Mouse (Mus musculus) forebrain, embryonic 11.5 days (tissue): ENCODE results near the gene Dnhd1. TPM values are rescaled to one million over a fixed set of nuclear protein-coding genes. Genes with fewer than 3 reads are reported as not detected.

ENCODE experiments used
- ATAC-seq: fragments of 200-750 bp; cut with Nextera tagmentation; replicated peaks from 2 replicates; pipeline ENCODE4 v1.8.0; 2017; ENCODE audit warnings: moderate TSS enrichment; ENCODE audit not compliant: low FRiP score
- DNase-seq: peaks from one replicate; pipeline ENCODE4 v3.0.0-alpha.2; 2017; ENCODE audit warnings: low spot score
- H3K27ac ChIP-seq: fragments of 300-500 bp; sonication (generic); 2 replicates; pipeline ENCODE4 v1.5.1; 2014; ENCODE audit warnings: low read depth, low read length
- H3K27me3 ChIP-seq: fragments of 300-500 bp; sonication (generic); 2 replicates; pipeline ENCODE4 v1.6.1; 2014; ENCODE audit warnings: mild to moderate bottlenecking, low read length, mixed read lengths; ENCODE audit not compliant: control insufficient read depth, insufficient read depth
- H3K36me3 ChIP-seq: fragments of 300-500 bp; sonication (generic); 2 replicates; pipeline ENCODE4 v1.6.1; 2014; ENCODE audit warnings: mild to moderate bottlenecking, low read length, moderate library complexity, mixed read lengths; ENCODE audit not compliant: control insufficient read depth, insufficient read depth
- H3K4me1 ChIP-seq: fragments of 300-500 bp; sonication (generic); replicated peaks from 2 replicates; pipeline ENCODE4 v1.6.1; 2014; ENCODE audit warnings: low read length, mixed read lengths; ENCODE audit not compliant: control insufficient read depth, insufficient read depth
- H3K4me2 ChIP-seq: fragments of 300-500 bp; sonication (generic); 2 replicates; pipeline ENCODE4 v1.6.1; 2014; ENCODE audit warnings: low read depth, mild to moderate bottlenecking, low read length, moderate library complexity, mixed read lengths; ENCODE audit not compliant: severe bottlenecking
- H3K4me3 ChIP-seq: fragments of 300-500 bp; sonication (generic); 2 replicates; pipeline ENCODE4 v1.5.1; 2014; ENCODE audit warnings: low read depth, low read length
- H3K9ac ChIP-seq: fragments of 300-500 bp; sonication (generic); 2 replicates; pipeline ENCODE4 v1.6.1; 2014; ENCODE audit warnings: low read length
- H3K9me3 ChIP-seq: fragments of 300-500 bp; sonication (generic); 2 replicates; pipeline ENCODE4 v1.6.1; 2016; ENCODE audit warnings: low read length, mixed read lengths; ENCODE audit not compliant: control insufficient read depth
- WGBS: fragments of 180-500 bp; shearing (Covaris S2); extraction: QIAGEN DNeasy Blood & Tissue Kit; methylation state at CpG from one replicate; pipeline ENCODE4 v1.1.7; 2014; 5-methylcytosine and 5-hydroxymethylcytosine counted together
- polyA plus RNA-seq: library from polyadenylated mRNA; unstranded; fragments of >200 nt; fragmentation: Nextera tagmentation; extraction: Ambion mirVana; gene quantifications from 2 replicates; pipeline ENCODE4 v1.2.1, GENCODE M21; 2014

The Dnhd1 gene
- polyA plus RNA-seq = 0.39 and 0.79 TPM in 2 replicates

DNA sequence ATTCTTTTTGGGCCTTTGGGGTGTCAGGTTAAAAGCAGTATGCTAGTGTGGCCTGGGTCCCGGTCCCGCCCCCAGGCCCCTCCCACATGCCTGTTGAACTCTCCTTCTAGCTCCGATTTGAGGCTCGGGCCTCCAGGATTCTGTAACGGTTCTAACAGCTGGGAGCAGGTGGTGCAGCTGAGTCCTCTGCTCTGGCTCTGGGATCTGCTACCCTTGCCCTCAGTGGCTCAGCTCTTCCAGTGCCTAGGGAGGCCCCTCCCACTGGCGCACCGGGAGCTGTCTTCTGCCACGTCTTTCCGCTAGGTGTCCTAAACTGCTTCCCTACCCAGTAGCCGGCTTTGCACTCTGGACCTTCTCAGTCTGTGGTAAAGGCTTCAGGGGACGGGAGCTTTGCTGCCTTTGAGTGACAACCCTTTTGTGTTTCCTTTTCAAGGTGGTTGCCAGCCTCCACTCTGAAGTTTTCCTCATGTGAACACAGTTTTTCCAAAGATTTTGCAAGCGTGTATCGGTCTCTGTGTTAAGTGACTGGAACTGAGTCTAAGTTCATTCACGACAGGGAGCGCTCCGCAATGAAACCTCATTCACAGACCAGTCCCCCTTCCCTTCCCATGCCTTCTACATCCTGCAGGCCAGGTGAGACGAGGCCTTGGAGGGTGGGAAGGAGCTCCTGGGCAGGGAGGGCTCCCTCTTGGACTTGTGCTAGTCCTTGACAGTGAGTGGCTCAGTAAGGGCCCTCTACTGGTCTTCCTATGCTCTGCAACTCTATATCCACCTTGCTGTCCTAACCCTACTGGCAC lies at the start of gene Dnhd1:
Gene Dnhd1, plus strand, starts transcription at position 189 of the 797 bp plus-strand sequence.
- Histone ChIP-seq H3K36me3 (no peaks in the 10 kb centered on the region), H3K9me3 (no peaks in the 10 kb centered on the region), H3K4me3 (peak within 1 kb of the TSS; percentile 27), H3K4me2 (peak within 1 kb of the TSS; percentile 58), H3K27ac (no peak within 1 kb of the TSS), H3K9ac (peak within 1 kb of the TSS; percentile 9; the same call in 1 of the 2 replicates), H3K4me1 (0 out of 2 replicates have a peak, but pooled peaks cover 2% of the 10 kb centered on the region), H3K27me3 (no peaks in the 10 kb centered on the region)
- ATAC-seq (peak; percentile 95), DNase-seq (peak; percentile 85)
- 2% methylated on average over 17 of the region's 17 CpGs for WGBS

DNA sequence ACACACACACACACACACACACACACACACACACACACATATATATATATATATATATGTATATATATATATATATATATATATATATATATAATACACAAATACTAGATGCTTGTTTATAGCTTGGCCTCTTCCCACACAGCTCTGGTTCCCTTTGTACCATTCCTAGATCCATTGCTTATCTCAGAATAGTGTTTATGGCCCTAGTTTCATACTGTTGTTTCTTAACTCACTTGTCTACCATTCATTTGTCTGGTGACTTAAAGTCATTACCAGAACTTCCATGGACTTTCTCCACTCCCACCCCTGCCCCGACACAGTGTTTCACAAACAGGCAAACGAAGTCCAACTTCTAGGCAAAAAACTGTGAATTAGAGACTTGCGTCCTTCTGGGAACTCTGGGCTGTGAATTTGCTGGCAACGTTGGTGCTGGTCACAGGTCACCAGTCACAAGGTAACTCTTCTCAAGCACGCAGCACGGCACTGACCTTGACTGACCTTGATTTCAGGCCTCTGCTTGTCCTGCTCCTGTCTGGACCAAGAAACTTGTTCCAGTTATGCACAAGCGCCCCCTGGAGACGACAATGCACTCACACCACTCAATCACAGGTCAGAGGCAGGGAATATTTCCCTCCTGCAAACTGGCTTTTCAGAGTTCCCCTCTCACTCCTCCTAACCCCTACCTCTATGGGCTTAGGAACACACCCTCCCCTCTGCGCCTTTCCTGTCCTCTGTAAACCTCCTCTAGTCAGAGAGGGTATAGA lies 47.6 kb upstream of the Dnhd1 start:
- no peaks in the 10 kb centered on the region; the same call in 1 of the 2 replicates for H3K9me3 ChIP-seq
- no peak overlapping the region for H3K4me2 ChIP-seq
- 34% methylated on average over 9 of the region's 9 CpGs for WGBS
- H3K4me3 ChIP-seq = no peak overlapping the region
- H3K27me3 ChIP-seq = no peaks in the 10 kb centered on the region
- no peak overlapping the region for H3K27ac ChIP-seq
- peak; percentile 81 for ATAC-seq
- peak; percentile 78 for DNase-seq
- no peaks in the 10 kb centered on the region for H3K4me1 ChIP-seq
- no peaks in the 10 kb centered on the region for H3K36me3 ChIP-seq
- no peak overlapping the region for H3K9ac ChIP-seq

DNA sequence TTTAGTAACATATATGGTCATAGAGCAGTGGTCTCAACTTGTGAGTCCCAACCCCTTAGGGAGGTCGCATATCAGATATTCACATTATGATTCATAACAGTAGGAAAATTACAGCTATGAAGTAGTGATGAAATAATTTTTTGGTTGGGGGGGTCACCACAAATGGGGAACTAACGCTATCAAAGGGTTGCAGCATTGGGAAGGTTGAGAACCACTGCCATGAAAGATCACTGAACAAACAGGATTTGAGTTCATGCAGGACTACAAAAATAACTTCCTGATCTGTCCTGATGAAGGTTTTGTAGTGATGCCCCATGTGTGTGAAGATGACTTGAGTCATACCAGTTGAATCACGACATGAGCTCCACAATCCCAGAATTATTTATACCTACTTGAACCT lies 42.2 kb upstream of the Dnhd1 start:
- Histone ChIP-seq H3K27me3 (no peaks in the 10 kb centered on the region), H3K9me3 (no peaks in the 10 kb centered on the region; the same call in 1 of the 2 replicates), H3K4me1 (no peaks in the 10 kb centered on the region), H3K27ac (no peak overlapping the region), H3K36me3 (no peaks in the 10 kb centered on the region; the same call in 1 of the 2 replicates), H3K9ac (no peak overlapping the region), H3K4me3 (no peak overlapping the region), H3K4me2 (no peak overlapping the region)
- 91% methylated on average over 3 of the region's 3 CpGs for WGBS
- no peak for ATAC-seq
- no peak for DNase-seq

GRCm38 (mm10) chr7:105611767-105612166 lies 38.9 kb upstream of the Dnhd1 start:
- WGBS = 100% methylated on average over 1 of the region's 1 CpGs
- Histone ChIP-seq H3K9ac (no peak overlapping the region), H3K4me1 (no peaks in the 10 kb centered on the region), H3K36me3 (no peaks in the 10 kb centered on the region; the same call in 1 of the 2 replicates), H3K27ac (no peak overlapping the region), H3K27me3 (no peaks in the 10 kb centered on the region), H3K9me3 (no peaks in the 10 kb centered on the region), H3K4me2 (no peak overlapping the region), H3K4me3 (no peak overlapping the region)
- ATAC-seq (no peak), DNase-seq (no peak)

- Histone ChIP-seq H3K36me3 (peaks cover 6% of the 10 kb centered on the region), H3K9ac (no peak overlapping the region), H3K27me3 (no peaks in the 10 kb centered on the region), H3K27ac (no peak overlapping the region), H3K4me3 (no peak overlapping the region), H3K4me2 (no peak overlapping the region), H3K4me1 (no peaks in the 10 kb centered on the region), H3K9me3 (no peaks in the 10 kb centered on the region)
- DNase-seq = no peak
- WGBS = 87% methylated on average over 1 of the region's 1 CpGs
- ATAC-seq = no peak
These were observed 36.2 kb upstream of the Dnhd1 start for GRCm38 (mm10) chr7:105614400-105614799.

DNA sequence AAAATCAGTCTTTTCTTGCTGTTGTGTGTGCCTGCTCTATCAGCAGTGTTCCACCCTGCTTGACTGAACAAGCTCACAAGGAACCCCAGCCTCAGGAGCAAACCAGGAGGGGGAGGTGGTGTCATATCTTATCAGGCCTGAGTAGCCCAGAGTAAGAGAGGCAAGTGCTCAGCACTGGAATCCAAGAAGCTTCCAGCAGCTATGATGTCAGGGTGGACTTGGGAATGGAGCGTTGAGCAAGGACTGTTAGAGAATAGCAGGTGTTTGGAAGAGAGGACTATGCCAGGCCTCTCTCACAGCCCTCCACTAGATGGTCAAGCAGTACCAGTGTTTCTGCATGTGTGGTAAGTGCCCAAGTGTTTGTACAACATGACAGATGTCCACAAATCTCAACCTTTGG lies 34.9 kb upstream of the Dnhd1 start:
- 79% methylated on average over 1 of the region's 1 CpGs for WGBS
- peaks cover 6% of the 10 kb centered on the region for H3K36me3 ChIP-seq
- ATAC-seq = no peak

GRCm38 (mm10) chr7:105616561-105616960 lies 34.1 kb upstream of the Dnhd1 start:
- WGBS = 91% methylated on average over 6 of the region's 6 CpGs
- no peaks in the 10 kb centered on the region for H3K27me3 ChIP-seq
- H3K36me3 ChIP-seq = peaks cover 8% of the 10 kb centered on the region
- H3K4me3 ChIP-seq = no peak overlapping the region
- no peak overlapping the region for H3K4me2 ChIP-seq
- no peak overlapping the region for H3K9ac ChIP-seq
- H3K9me3 ChIP-seq = no peaks in the 10 kb centered on the region
- DNase-seq = no peak
- no peak overlapping the region for H3K27ac ChIP-seq
- no peaks in the 10 kb centered on the region for H3K4me1 ChIP-seq
- ATAC-seq = no peak

More for the DNA sequence above, 34.9 kb upstream of the Dnhd1 start:
- Histone ChIP-seq H3K9ac (no peak overlapping the region), H3K4me3 (no peak overlapping the region), H3K4me1 (no peaks in the 10 kb centered on the region), H3K27ac (no peak overlapping the region), H3K9me3 (no peaks in the 10 kb centered on the region), H3K4me2 (no peak overlapping the region), H3K27me3 (no peaks in the 10 kb centered on the region)
- DNase-seq = no peak

- ATAC-seq (no peak), DNase-seq (no peak)
- Histone ChIP-seq H3K27me3 (no peaks in the 10 kb centered on the region), H3K4me1 (no peaks in the 10 kb centered on the region), H3K9me3 (no peaks in the 10 kb centered on the region), H3K36me3 (peaks cover 10% of the 10 kb centered on the region), H3K4me3 (no peak overlapping the region), H3K4me2 (no peak overlapping the region), H3K9ac (no peak overlapping the region), H3K27ac (no peak overlapping the region)
- 93% methylated on average over 22 of the region's 22 CpGs for WGBS
These were observed 32.8 kb upstream of the Dnhd1 start for GRCm38 (mm10) chr7:105617810-105618209.
